Mouse (Mus musculus) heart, postnatal 0 days (tissue): ENCODE results near the gene Ddx27. TPM values are rescaled to one million over a fixed set of nuclear protein-coding genes. Genes with fewer than 3 reads are reported as not detected.

Source experiments
- ATAC-seq: fragments of 200-750 bp; cut with Nextera tagmentation; 2 replicates; pipeline ENCODE4 v1.8.0; 2017; ENCODE audit warnings: low read depth, moderate number of reproducible peaks, moderate library complexity; ENCODE audit not compliant: insufficient read depth
- DNase-seq: peaks from one replicate; pipeline ENCODE4 v3.0.0-alpha.2; 2016; ENCODE audit warnings: low spot score
- H3K27ac ChIP-seq: fragments of 300-500 bp; sonication (generic); 2 replicates; pipeline ENCODE4 v1.5.1; 2014; ENCODE audit warnings: low read depth, mild to moderate bottlenecking
- H3K27me3 ChIP-seq: fragments of 300-500 bp; sonication (generic); 2 replicates; pipeline ENCODE4 v1.6.1; 2014; ENCODE audit warnings: low read length, mixed read lengths; ENCODE audit not compliant: control insufficient read depth, insufficient read depth
- H3K36me3 ChIP-seq: fragments of 300-500 bp; sonication (generic); replicated peaks from 2 replicates; pipeline ENCODE4 v1.6.1; 2014; ENCODE audit warnings: low read length, mixed read lengths; ENCODE audit not compliant: control insufficient read depth, insufficient read depth
- H3K4me1 ChIP-seq: fragments of 300-500 bp; sonication (generic); 2 replicates; pipeline ENCODE4 v1.6.1; 2014; ENCODE audit warnings: antibody characterized with exemption; ENCODE audit not compliant: control insufficient read depth, insufficient read depth
- H3K4me2 ChIP-seq: fragments of 300-500 bp; sonication (generic); 2 replicates; pipeline ENCODE4 v1.6.1; 2014; ENCODE audit warnings: low read depth, mild to moderate bottlenecking, low read length, moderate library complexity
- H3K4me3 ChIP-seq: fragments of 300-500 bp; sonication (generic); 2 replicates; pipeline ENCODE4 v1.5.1; 2014; ENCODE audit warnings: low read depth, low read length
- H3K9ac ChIP-seq: fragments of 300-500 bp; sonication (generic); replicated peaks from 2 replicates; pipeline ENCODE4 v1.6.1; 2014; ENCODE audit warnings: low read depth, low read length, mixed read lengths
- H3K9me3 ChIP-seq: fragments of 300-500 bp; sonication (generic); replicated peaks from 2 replicates; pipeline ENCODE4 v1.6.1; 2016; ENCODE audit warnings: low read length; ENCODE audit not compliant: control insufficient read depth
- CTCF ChIP-seq: IDR thresholded peaks from 2 replicates; pipeline ENCODE4 v1.5.1; 2016; ENCODE audit warnings: antibody characterized with exemption, control low read depth, low read depth
- EP300 ChIP-seq: IDR thresholded peaks from 2 replicates; pipeline ENCODE4 v1.6.1; 2016; ENCODE audit warnings: antibody characterized with exemption, low read depth
- WGBS: fragments of 180-500 bp; shearing (Covaris S2); extraction: QIAGEN DNeasy Blood & Tissue Kit; methylation state at CpG from one replicate; pipeline ENCODE4 v1.1.7; 2014; 5-methylcytosine and 5-hydroxymethylcytosine counted together
- polyA plus RNA-seq: library from polyadenylated mRNA; unstranded; fragments of >200 nt; fragmentation: Nextera tagmentation; extraction: Ambion mirVana; gene quantifications from 2 replicates; pipeline ENCODE4 v1.2.1, GENCODE M21; 2015
- total RNA-seq: library from RNA; depleted of rRNA; stranded (reverse); fragments of >200 nt; gene quantifications from 2 replicates; pipeline ENCODE4 v1.2.3, GENCODE M21; 2014; ENCODE audit warnings: low replicate concordance; rRNA removed

The Ddx27 gene
- total and polyA plus RNA-seq, 2 experiments from 2014 or later, result 13.9 to 17.3 TPM

GRCm38 (mm10) chr2:167081135-167081534, 66.1 kb downstream of the Ddx27 start:
- ATAC-seq (no peak), DNase-seq (no peak)
- Histone ChIP-seq H3K4me2 (no peak overlapping the region), H3K27me3 (0 out of 2 replicates have a peak, but pooled peaks cover under 1% of the 10 kb centered on the region), H3K27ac (no peak overlapping the region), H3K36me3 (no peaks in the 10 kb centered on the region), H3K9me3 (no peaks in the 10 kb centered on the region), H3K4me3 (no peak overlapping the region), H3K9ac (no peak overlapping the region), H3K4me1 (peaks cover 23% of the 10 kb centered on the region)
- no peak for TF ChIP-seq EP300
- no peak for TF ChIP-seq CTCF
- 71% methylated on average over 6 of the region's 6 CpGs for WGBS

DNA sequence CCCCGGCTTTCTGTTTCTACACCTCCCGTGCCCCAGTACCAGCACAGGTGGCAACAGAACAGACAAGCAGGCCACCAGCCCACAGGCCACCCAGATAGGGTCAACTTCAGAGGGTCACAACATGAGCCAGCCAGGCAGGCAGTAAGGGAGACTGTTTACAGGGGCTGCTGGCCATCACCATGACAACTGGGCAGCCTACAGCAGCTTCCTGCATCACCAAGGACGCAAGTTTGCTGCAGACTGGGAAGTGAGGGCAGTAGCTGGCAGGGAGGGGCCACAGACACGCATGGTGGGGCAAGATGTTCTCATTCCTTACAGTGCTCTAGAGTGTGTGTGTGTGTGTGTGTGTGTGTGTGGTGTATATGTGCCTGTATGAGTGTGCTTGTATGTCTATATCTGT, 66.6 kb downstream of the Ddx27 start:
- Histone ChIP-seq H3K4me2 (no peak overlapping the region), H3K36me3 (no peaks in the 10 kb centered on the region), H3K27ac (no peak overlapping the region), H3K9ac (no peak overlapping the region), H3K4me1 (peaks cover 23% of the 10 kb centered on the region), H3K9me3 (no peaks in the 10 kb centered on the region), H3K27me3 (0 out of 2 replicates have a peak, but pooled peaks cover 4% of the 10 kb centered on the region), H3K4me3 (no peak overlapping the region)
- 33% methylated on average over 4 of the region's 4 CpGs for WGBS
- DNase-seq (no peak), ATAC-seq (0 out of 2 replicates have a peak, but pooled peaks have one; percentile 17)
- TF ChIP-seq EP300 (no peak), CTCF (no peak)

Other genes with a start within 250 kb of the Ddx27 start
- gene Trp53rkb, start 222.7 kb upstream of the Ddx27 start, total RNA-seq, result 5.6 and 6.2 TPM in 2 replicates
- gene Trp53rkb, start 222.7 kb upstream of the Ddx27 start, polyA plus RNA-seq, result 3.9 TPM in 2 replicates
- gene Arfgef2, start 209.6 kb upstream of the Ddx27 start, total RNA-seq, result 15.4 and 15.5 TPM in 2 replicates
- 4.2 and 5.2 TPM in 2 replicates for gene Arfgef2, start 209.6 kb upstream of the Ddx27 start, polyA plus RNA-seq
- 62.5 and 64.2 TPM in 2 replicates for gene Cse1l, start 109.2 kb upstream of the Ddx27 start, total RNA-seq
- 38.8 and 41.2 TPM in 2 replicates for gene Cse1l, start 109.2 kb upstream of the Ddx27 start, polyA plus RNA-seq
- 9.5 and 23.9 TPM in 2 replicates for gene Stau1, start 18.9 kb upstream of the Ddx27 start, total RNA-seq
- 41.7 and 42.5 TPM in 2 replicates for gene Stau1, start 18.9 kb upstream of the Ddx27 start, polyA plus RNA-seq
- 25.0 and 35.4 TPM in 2 replicates for gene Znfx1, start 47.8 kb downstream of the Ddx27 start, total RNA-seq
- gene Znfx1, start 47.8 kb downstream of the Ddx27 start, polyA plus RNA-seq, result 6.0 and 6.9 TPM in 2 replicates
- gene Kcnb1, start 175.0 kb downstream of the Ddx27 start, total RNA-seq, result 4.8 and 7.1 TPM in 2 replicates
- 1.7 TPM in 2 replicates for gene Kcnb1, start 175.0 kb downstream of the Ddx27 start, polyA plus RNA-seq
- gene Ptgis, start 225.4 kb downstream of the Ddx27 start, total RNA-seq, result 38.6 and 60.0 TPM in 2 replicates
- gene Ptgis, start 225.4 kb downstream of the Ddx27 start, polyA plus RNA-seq, result 20.8 and 22.6 TPM in 2 replicates